Mouse (Mus musculus) intestine, embryonic 15.5 days (tissue): Measurements from ENCODE around the gene Smim8. TPM values are rescaled to one million over a fixed set of nuclear protein-coding genes. Genes with fewer than 3 reads are reported as not detected.
"Not testable (repeated sequence)": the region's sequence is repeated elsewhere in the genome, so short reads cannot be mapped to it uniquely, and the experiment has no call there.

ENCODE experiments used
- ATAC-seq: fragments of 200-750 bp; cut with Nextera tagmentation; 2 replicates; pipeline ENCODE4 v1.8.0; 2017; ENCODE audit warnings: moderate TSS enrichment, moderate library complexity
- H3K27ac ChIP-seq: fragments of 300-500 bp; sonication (generic); 2 replicates; pipeline ENCODE4 v1.5.1; 2015; ENCODE audit warnings: mild to moderate bottlenecking, inconsistent platforms
- H3K27me3 ChIP-seq: fragments of 300-500 bp; sonication (generic); replicated peaks from 2 replicates; pipeline ENCODE4 v1.6.1; 2015; ENCODE audit warnings: inconsistent platforms
- H3K36me3 ChIP-seq: fragments of 300-500 bp; sonication (generic); 2 replicates; pipeline ENCODE4 v1.6.1; 2015; ENCODE audit warnings: inconsistent platforms
- H3K4me1 ChIP-seq: fragments of 300-500 bp; sonication (generic); replicated peaks from 2 replicates; pipeline ENCODE4 v1.6.1; 2015; ENCODE audit warnings: inconsistent platforms
- H3K4me2 ChIP-seq: fragments of 300-500 bp; sonication (generic); replicated peaks from 2 replicates; pipeline ENCODE4 v1.6.1; 2015; ENCODE audit warnings: mild to moderate bottlenecking, inconsistent platforms
- H3K4me3 ChIP-seq: fragments of 300-500 bp; sonication (generic); replicated peaks from 2 replicates; pipeline ENCODE4 v1.5.1; 2015; ENCODE audit warnings: inconsistent platforms
- H3K9ac ChIP-seq: fragments of 300-500 bp; sonication (generic); 2 replicates; pipeline ENCODE4 v1.6.1; 2015; ENCODE audit warnings: inconsistent platforms
- H3K9me3 ChIP-seq: fragments of 300-500 bp; sonication (generic); 2 replicates; pipeline ENCODE4 v1.6.1; 2016; ENCODE audit warnings: inconsistent platforms
- WGBS: fragments of 180-500 bp; shearing (Covaris S2); methylation state at CpG from one replicate; pipeline ENCODE4 v1.1.7; 2015; 5-methylcytosine and 5-hydroxymethylcytosine counted together
- polyA plus RNA-seq: library from polyadenylated mRNA; unstranded; fragments of >200 nt; fragmentation: Nextera tagmentation; extraction: Ambion mirVana; gene quantifications from 2 replicates; pipeline ENCODE4 v1.2.1, GENCODE M21; 2015

Smim8 gene
- polyA plus RNA-seq, 1 experiment from 2014 or later: 49.1 TPM

DNA sequence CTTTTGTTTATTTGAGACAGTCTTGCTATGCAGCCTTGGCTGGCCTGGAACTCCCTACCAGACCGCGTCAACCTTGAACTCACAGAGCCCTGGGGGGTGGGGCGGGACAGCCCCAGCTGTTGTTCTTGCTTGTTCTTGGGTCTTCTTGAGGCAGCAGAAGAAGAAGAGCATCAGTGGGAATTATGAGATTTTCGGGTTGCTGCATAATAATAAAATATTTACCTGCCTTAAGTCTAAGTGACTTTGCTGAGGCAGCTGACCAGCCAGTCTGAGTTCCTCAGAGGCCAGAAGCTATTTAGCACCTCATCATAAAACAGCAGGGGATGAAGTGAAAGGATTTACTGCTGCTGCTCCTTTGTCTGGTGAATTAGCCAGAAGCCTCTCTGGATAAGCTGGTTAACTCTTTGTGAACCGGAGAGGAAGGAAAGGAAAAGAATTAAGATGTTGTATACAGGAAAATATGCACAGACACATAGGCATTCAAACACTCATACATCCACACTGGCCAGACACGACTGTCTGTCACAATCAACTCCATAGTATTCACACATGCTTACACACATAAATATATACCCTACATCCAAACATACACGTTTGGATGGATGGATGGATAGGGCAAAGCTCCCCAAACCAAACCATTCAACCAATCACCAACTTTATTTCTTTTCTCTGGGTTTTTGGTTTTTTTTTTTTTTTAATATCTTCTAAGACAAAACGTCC, 6.4 kb downstream of the Smim8 start:
- ATAC-seq: no peak
- no peaks in the 10 kb centered on the region for H3K4me1 ChIP-seq
- H3K9ac ChIP-seq: no peak overlapping the region
- H3K27ac ChIP-seq: no peak overlapping the region
- H3K4me2 ChIP-seq: no peak overlapping the region
- H3K27me3 ChIP-seq: no peaks in the 10 kb centered on the region
- 16% methylated on average over 8 of the region's 8 CpGs for WGBS
- H3K36me3 ChIP-seq: no peaks in the 10 kb centered on the region
- H3K4me3 ChIP-seq: no peak overlapping the region
- H3K9me3 ChIP-seq: no peaks in the 10 kb centered on the region

- Histone ChIP-seq H3K27ac (no peak within 1 kb of the TSS), H3K36me3 (no peaks in the 10 kb centered on the region), H3K9ac (no peak within 1 kb of the TSS), H3K4me2 (no peak within 1 kb of the TSS), H3K9me3 (no peaks in the 10 kb centered on the region), H3K4me3 (no peak within 1 kb of the TSS), H3K4me1 (no peaks in the 10 kb centered on the region), H3K27me3 (no peaks in the 10 kb centered on the region)
- 85% methylated on average over 1 of the region's 1 CpGs for WGBS
- ATAC-seq: no peak
Observed at GRCm38 (mm10) chr4:34756163-34756562, 22.1 kb downstream of the Smim8 start, which contains the start of gene Gm136. Gene Gm136 (minus strand): TSS chr4:34756263.

DNA sequence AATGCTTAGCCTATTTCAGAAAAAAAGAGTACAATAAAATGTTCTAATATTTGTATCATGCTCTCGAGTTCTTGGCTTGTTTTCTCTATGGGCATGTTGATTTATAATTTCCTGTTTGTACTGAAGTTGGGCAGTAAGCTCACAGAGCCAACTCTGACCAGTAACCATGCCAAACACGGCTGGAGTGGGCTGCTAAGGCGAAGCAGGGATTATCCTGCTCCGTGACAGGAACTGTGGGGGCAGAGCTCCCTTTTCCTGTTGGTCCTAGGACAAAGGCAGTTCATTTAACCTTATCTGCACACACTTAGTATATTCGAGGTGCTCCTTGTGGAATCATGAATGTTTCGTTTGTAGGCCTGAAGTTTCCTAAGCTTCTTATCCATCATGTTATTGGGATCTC, 29.0 kb downstream of the Smim8 start:
- Histone ChIP-seq H3K4me3 (no peak overlapping the region), H3K36me3 (no peaks in the 10 kb centered on the region), H3K27me3 (no peaks in the 10 kb centered on the region), H3K4me1 (no peaks in the 10 kb centered on the region), H3K9me3 (no peaks in the 10 kb centered on the region), H3K27ac (no peak overlapping the region), H3K9ac (no peak overlapping the region), H3K4me2 (no peak overlapping the region)
- WGBS: 43% methylated on average over 6 of the region's 6 CpGs
- no peak for ATAC-seq

GRCm38 (mm10) chr4:34734461-34734860, 43.8 kb downstream of the Smim8 start:
- no peak overlapping the region for H3K27ac ChIP-seq
- H3K4me2 ChIP-seq: no peak overlapping the region
- no peak overlapping the region for H3K9ac ChIP-seq
- no peak overlapping the region for H3K4me3 ChIP-seq
- no peak for ATAC-seq
- no peaks in the 10 kb centered on the region for H3K36me3 ChIP-seq
- 0 out of 2 replicates have a peak, but pooled peaks cover 4% of the 10 kb centered on the region for H3K27me3 ChIP-seq
- peaks cover 7% of the 10 kb centered on the region; the same call in 1 of the 2 replicates for H3K4me1 ChIP-seq
- no peaks in the 10 kb centered on the region for H3K9me3 ChIP-seq
- 76% methylated on average over 3 of the region's 3 CpGs for WGBS

- H3K4me3 ChIP-seq, ATAC-seq, H3K9me3 ChIP-seq, H3K36me3 ChIP-seq, H3K27me3 ChIP-seq, H3K4me2 ChIP-seq, H3K4me1 ChIP-seq, H3K27ac ChIP-seq, H3K9ac ChIP-seq: not testable (repeated sequence)
- WGBS: 28% methylated on average over 2 of the region's 2 CpGs
Observed at GRCm38 (mm10) chr4:34733415-34733814, 44.8 kb downstream of the Smim8 start.

DNA sequence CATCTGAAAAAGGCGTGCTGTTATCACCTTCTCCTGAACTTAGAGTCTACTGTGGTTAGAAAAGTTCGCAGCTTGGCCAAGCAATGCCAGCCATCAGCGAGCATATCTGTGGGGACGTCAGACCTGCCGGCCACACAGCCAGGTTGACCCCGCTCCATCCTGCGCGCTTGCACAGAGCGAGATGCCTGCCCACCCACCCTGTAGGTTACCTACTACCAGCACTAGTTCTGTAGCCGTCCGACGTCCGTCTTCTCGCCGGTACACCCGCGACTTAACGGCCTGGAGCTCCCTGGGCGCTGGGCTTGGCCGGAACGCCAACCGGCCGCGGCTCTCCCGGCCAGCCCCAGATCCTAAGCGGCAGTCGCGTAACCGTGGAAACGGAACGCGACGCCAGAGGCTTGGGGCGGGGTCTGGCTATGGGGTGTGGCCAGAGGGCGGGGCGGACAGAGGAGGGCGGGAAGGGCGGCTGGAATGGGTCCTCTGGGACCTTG, 48.3 kb downstream of the Smim8 start, which contains the start of gene Cfap206:
Gene Cfap206 (minus strand): TSS at position 356 of the 491 bp plus-strand sequence.
- under 1% methylated on average over 38 of the region's 38 CpGs for WGBS
- H3K9ac ChIP-seq: peak within 1 kb of the TSS; percentile 23
- ATAC-seq: peak; percentile 99

GRCm38 (mm10) chr4:34725710-34726109, 52.5 kb downstream of the Smim8 start:
- H3K9me3 ChIP-seq, H3K4me1 ChIP-seq, H3K4me3 ChIP-seq, H3K27ac ChIP-seq, H3K27me3 ChIP-seq, H3K36me3 ChIP-seq, ATAC-seq, H3K4me2 ChIP-seq, H3K9ac ChIP-seq: not testable (repeated sequence)
- WGBS: 88% methylated on average over 3 of the region's 3 CpGs

More for the DNA sequence above, 48.3 kb downstream of the Smim8 start, which contains the start of gene Cfap206:
- peak within 1 kb of the TSS; percentile 52 for H3K4me3 ChIP-seq
- no peaks in the 10 kb centered on the region for H3K9me3 ChIP-seq
- H3K36me3 ChIP-seq: no peaks in the 10 kb centered on the region
- 0 out of 2 replicates have a peak, but pooled peaks cover 4% of the 10 kb centered on the region for H3K27me3 ChIP-seq
- H3K4me2 ChIP-seq: peak within 1 kb of the TSS; percentile 95
- H3K27ac ChIP-seq: no peak within 1 kb of the TSS
- peaks cover 7% of the 10 kb centered on the region; the same call in 1 of the 2 replicates for H3K4me1 ChIP-seq

- H3K4me3 ChIP-seq: no peak overlapping the region
- H3K27me3 ChIP-seq: no peaks in the 10 kb centered on the region
- 66% methylated on average over 4 of the region's 4 CpGs for WGBS
- no peaks in the 10 kb centered on the region for H3K4me1 ChIP-seq
- H3K4me2 ChIP-seq: no peak overlapping the region
- no peak overlapping the region for H3K27ac ChIP-seq
- no peak overlapping the region for H3K9ac ChIP-seq
- no peak for ATAC-seq
- no peaks in the 10 kb centered on the region for H3K9me3 ChIP-seq
- no peaks in the 10 kb centered on the region for H3K36me3 ChIP-seq
Observed at GRCm38 (mm10) chr4:34724306-34724705, 53.9 kb downstream of the Smim8 start.

- no peak for ATAC-seq
Observed at GRCm38 (mm10) chr4:34723186-34723585, 55.0 kb downstream of the Smim8 start.

DNA sequence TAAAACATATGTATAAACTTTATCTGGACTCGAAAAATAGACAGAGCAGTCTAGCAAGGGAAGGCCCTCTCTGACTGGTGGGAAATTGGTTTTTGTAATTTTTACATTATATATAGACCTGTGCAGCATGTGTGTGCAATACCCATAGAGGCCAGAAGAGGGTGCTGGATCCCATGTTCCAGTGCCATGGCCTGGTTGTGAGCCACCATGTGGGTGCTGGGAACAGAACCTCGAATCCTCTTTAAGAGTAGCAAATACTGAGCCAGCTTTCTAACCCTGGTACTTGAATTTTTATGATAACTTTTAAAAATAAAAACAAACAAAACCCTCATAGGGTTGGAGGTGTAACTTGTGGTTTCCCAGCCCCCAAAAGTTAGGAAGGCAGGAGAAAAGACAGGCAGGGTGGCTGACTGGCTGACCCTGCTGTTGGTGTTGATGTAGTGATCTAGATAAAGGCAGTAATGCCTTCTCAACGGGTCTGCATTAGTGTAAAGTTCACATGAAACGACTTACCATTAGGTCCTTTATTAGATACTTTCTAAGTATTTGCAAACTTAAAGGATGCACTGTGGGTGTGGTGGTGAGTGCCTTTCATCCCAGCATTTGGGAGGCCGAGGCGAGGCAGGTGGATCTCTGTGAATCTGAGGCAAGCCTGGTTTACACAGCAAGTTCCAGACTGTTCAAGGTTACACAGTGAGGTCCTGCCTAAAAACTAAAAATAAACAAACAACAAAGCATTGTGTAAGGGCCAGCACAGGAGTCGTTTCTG, 57.9 kb downstream of the Smim8 start:
- Histone ChIP-seq H3K9ac (no peak overlapping the region), H3K27me3 (no peaks in the 10 kb centered on the region), H3K9me3 (no peaks in the 10 kb centered on the region), H3K27ac (no peak overlapping the region), H3K36me3 (no peaks in the 10 kb centered on the region), H3K4me2 (no peak overlapping the region), H3K4me1 (no peaks in the 10 kb centered on the region), H3K4me3 (no peak overlapping the region)
- WGBS: 90% methylated on average over 7 of the region's 7 CpGs
- no peak for ATAC-seq

More at GRCm38 (mm10) chr4:34723186-34723585, 55.0 kb downstream of the Smim8 start:
- Histone ChIP-seq H3K9me3 (no peaks in the 10 kb centered on the region), H3K36me3 (no peaks in the 10 kb centered on the region), H3K27ac (no peak overlapping the region), H3K4me2 (no peak overlapping the region), H3K9ac (no peak overlapping the region), H3K4me1 (no peaks in the 10 kb centered on the region), H3K4me3 (no peak overlapping the region), H3K27me3 (no peaks in the 10 kb centered on the region)
- WGBS: 76% methylated on average over 4 of the region's 4 CpGs

GRCm38 (mm10) chr4:34719421-34719820, 58.8 kb downstream of the Smim8 start:
- no peak overlapping the region for H3K9ac ChIP-seq
- H3K4me3 ChIP-seq: no peak overlapping the region
- H3K36me3 ChIP-seq: no peaks in the 10 kb centered on the region
- H3K4me2 ChIP-seq: no peak overlapping the region
- no peaks in the 10 kb centered on the region for H3K4me1 ChIP-seq
- no peaks in the 10 kb centered on the region for H3K27me3 ChIP-seq
- H3K9me3 ChIP-seq: no peaks in the 10 kb centered on the region
- WGBS: 96% methylated on average over 12 of the region's 12 CpGs
- no peak for ATAC-seq
- no peak overlapping the region for H3K27ac ChIP-seq
